Mouse (Mus musculus) liver, embryonic 12.5 days (tissue): ENCODE measurements around the gene Mocs3. TPM values are rescaled to one million over a fixed set of nuclear protein-coding genes. Genes with fewer than 3 reads are reported as not detected.

Experiments used
- ATAC-seq: fragments of 200-750 bp; cut with Nextera tagmentation; 2 replicates; pipeline ENCODE4 v1.8.0; 2017; ENCODE audit warnings: moderate number of reproducible peaks, mild to moderate bottlenecking, moderate library complexity
- H3K27ac ChIP-seq: fragments of 300-500 bp; sonication (generic); 2 replicates; pipeline ENCODE4 v1.5.1; 2016; ENCODE audit warnings: mild to moderate bottlenecking
- H3K27me3 ChIP-seq: fragments of 300-500 bp; sonication (generic); replicated peaks from 2 replicates; pipeline ENCODE4 v1.6.1; 2016; ENCODE audit warnings: mild to moderate bottlenecking, moderate library complexity
- H3K36me3 ChIP-seq: fragments of 300-500 bp; sonication (generic); 2 replicates; pipeline ENCODE4 v1.6.1; 2016; ENCODE audit warnings: mild to moderate bottlenecking, moderate library complexity
- H3K4me1 ChIP-seq: fragments of 300-500 bp; sonication (generic); 2 replicates; pipeline ENCODE4 v1.6.1; 2016
- H3K4me2 ChIP-seq: fragments of 300-500 bp; sonication (generic); 2 replicates; pipeline ENCODE4 v1.6.1; 2016; ENCODE audit warnings: mild to moderate bottlenecking, moderate library complexity
- H3K4me3 ChIP-seq: fragments of 300-500 bp; sonication (generic); 2 replicates; pipeline ENCODE4 v1.5.1; 2016; ENCODE audit warnings: mild to moderate bottlenecking, moderate library complexity
- H3K9ac ChIP-seq: fragments of 300-500 bp; sonication (generic); 2 replicates; pipeline ENCODE4 v1.6.1; 2016; ENCODE audit warnings: mild to moderate bottlenecking, moderate library complexity
- H3K9me3 ChIP-seq: fragments of 300-500 bp; sonication (generic); replicated peaks from 2 replicates; pipeline ENCODE4 v1.6.1; 2016; ENCODE audit warnings: mild to moderate bottlenecking, moderate library complexity
- WGBS: fragments of 180-500 bp; shearing (Covaris S2); methylation state at CpG from one replicate; pipeline ENCODE4 v1.1.7; 2016; ENCODE audit not compliant: insufficient replicate concordance; 5-methylcytosine and 5-hydroxymethylcytosine counted together
- polyA plus RNA-seq: library from polyadenylated mRNA; unstranded; fragments of >200 nt; fragmentation: Nextera tagmentation; extraction: Ambion mirVana; gene quantifications from 2 replicates; pipeline ENCODE4 v1.2.1, GENCODE M21; 2016

Mocs3 gene
- polyA plus RNA-seq, 1 experiment from 2014 or later, result 8.9 TPM

DNA sequence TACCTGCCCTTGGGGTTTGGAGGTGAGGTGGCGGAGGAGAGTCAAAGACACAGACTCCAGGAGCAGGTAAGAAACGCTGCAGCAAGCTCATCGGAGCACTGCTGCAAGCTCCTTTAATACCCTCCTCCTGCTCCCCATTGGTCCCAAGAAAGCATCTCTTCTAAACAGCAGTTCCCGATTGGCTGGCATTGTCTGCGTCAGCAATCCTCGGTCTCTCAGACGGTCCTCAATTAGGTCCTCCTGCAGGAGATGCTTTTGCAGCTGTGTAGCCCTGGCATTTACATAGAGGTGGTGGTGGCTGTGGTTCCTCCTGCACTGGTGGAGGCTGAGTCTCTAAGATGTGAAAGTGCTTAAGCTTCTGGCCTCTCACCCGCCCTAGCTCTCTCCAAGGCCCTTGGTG, 15.1 kb downstream of the Mocs3 start:
- H3K4me1 ChIP-seq, result no peaks in the 10 kb centered on the region
- no peak overlapping the region for H3K4me2 ChIP-seq
- WGBS, result 36% methylated on average over 8 of the region's 8 CpGs
- no peaks in the 10 kb centered on the region for H3K9me3 ChIP-seq
- ATAC-seq, result no peak
- H3K27ac ChIP-seq, result no peak overlapping the region
- no peak overlapping the region for H3K9ac ChIP-seq
- H3K4me3 ChIP-seq, result no peak overlapping the region
- peaks cover 25% of the 10 kb centered on the region for H3K27me3 ChIP-seq
- no peaks in the 10 kb centered on the region for H3K36me3 ChIP-seq

DNA sequence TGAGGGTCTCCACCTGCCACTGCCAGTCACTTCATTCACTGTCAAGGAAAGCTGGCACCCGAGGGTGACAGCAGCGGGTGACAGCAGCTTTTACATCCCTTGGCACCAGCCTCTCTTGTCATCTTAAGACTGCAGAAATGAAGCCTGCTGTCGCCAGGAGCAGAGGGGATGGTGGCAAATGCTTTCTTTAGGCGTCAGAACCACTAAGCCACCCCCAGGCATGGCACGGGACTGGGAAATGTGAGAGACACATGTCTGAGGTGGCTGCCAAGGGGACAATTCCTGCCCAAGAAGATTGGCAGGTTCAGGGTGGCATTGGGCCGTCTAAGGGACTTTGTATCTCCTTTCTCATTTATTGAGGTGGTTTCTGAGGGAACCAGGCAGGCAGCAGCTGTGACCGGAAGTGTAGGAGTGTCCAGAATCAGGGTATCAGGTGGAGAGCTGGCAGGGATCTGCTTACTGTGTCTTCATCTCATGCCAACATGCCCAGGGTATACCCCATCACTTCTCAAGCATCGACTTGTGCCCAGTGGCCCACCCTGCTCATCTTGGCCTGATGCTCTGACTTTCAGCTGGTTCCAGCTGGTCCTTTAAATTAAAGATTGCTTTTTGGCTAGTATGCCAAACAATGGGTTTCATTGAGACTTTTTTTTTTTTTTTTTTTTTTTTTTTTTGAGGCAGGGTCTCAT, 17.9 kb downstream of the Mocs3 start:
- no peak for ATAC-seq
- Histone ChIP-seq H3K9ac (no peak overlapping the region), H3K4me2 (no peak overlapping the region), H3K36me3 (no peaks in the 10 kb centered on the region), H3K4me1 (no peaks in the 10 kb centered on the region), H3K4me3 (no peak overlapping the region), H3K9me3 (no peaks in the 10 kb centered on the region), H3K27ac (no peak overlapping the region), H3K27me3 (peaks cover 51% of the 10 kb centered on the region)
- WGBS, result 56% methylated on average over 8 of the region's 8 CpGs

DNA sequence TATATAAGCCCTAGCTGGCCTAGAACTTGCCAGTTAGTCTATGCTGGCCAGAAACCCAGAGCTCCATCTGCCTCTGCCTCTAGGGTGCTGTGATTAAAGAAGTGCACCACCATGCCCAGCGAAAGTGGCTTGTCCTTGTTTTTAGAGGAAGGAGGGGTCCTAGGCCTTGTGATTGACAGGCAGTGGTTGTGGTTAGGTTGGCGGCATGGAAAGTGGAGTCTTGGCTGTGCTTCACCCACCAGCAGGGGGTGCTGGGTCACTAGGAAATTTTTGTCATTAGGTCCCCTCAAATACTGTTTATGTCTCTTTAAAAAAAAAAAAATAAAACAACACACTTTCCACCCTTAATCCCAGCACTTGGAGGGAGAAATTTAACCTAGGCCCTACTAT, 18.4 kb downstream of the Mocs3 start:
- Histone ChIP-seq H3K4me1 (no peaks in the 10 kb centered on the region), H3K4me2 (no peak overlapping the region), H3K9me3 (no peaks in the 10 kb centered on the region), H3K27ac (no peak overlapping the region), H3K4me3 (no peak overlapping the region), H3K27me3 (peaks cover 54% of the 10 kb centered on the region), H3K9ac (no peak overlapping the region), H3K36me3 (no peaks in the 10 kb centered on the region)
- WGBS, result 11% methylated on average over 2 of the region's 2 CpGs
- no peak for ATAC-seq

DNA sequence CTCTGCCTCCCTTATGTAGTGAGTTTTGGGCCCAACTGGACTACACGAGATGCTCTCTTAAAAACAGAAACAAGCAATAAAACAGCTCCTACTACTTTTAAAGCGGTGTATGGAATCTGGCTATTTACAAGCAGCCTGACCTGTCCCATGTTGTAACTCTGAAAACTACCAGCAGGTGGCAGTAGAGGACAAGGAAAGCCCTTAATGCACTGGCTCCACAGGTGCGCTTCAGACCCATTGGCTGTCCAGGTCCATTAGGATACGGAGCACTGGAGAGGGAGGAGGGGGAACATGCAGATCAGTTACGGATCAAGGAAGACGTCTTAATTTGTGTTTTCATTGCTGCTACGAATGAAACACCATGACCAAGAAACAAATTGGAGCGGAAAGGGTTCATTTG, 19.8 kb downstream of the Mocs3 start:
- Histone ChIP-seq H3K27me3 (peaks cover 62% of the 10 kb centered on the region), H3K36me3 (no peaks in the 10 kb centered on the region), H3K4me3 (no peak overlapping the region), H3K9me3 (no peaks in the 10 kb centered on the region), H3K4me1 (no peaks in the 10 kb centered on the region), H3K4me2 (no peak overlapping the region), H3K9ac (no peak overlapping the region), H3K27ac (no peak overlapping the region)
- ATAC-seq, result peak; percentile 44; the same call in 1 of the 2 replicates
- WGBS, result 13% methylated on average over 8 of the region's 8 CpGs

DNA sequence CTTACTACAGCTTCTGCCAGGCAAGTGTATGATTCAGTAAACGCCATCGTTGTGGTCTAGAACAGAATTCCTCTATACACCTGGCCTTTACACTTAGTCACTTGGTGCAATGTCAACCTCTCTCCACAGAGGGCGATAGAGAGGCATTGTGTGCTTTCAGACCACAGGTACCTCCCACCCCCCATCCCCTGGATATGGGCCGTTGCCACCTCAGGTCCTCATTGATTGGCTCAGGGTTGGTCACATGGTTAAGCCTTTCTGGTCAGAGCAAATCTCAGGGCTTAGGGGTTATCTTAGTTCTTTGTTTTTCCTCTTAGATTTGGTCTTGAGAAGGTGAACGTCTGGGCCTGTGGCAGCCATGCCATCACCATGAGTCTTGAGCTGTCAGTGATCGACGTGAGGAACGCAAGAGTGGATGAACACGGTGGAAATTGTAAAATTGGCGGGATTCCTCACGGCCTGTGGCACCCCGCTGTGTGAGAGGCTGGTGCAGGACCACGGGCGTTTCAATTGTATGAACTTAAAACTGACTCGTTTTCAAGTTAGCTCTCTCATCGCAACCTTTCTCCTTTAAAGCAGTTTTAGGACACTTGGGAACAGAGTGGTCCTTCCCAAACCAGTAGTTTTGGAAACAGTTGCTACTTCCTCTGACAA, 22.3 kb downstream of the Mocs3 start:
- H3K27ac ChIP-seq, result no peak overlapping the region
- no peaks in the 10 kb centered on the region for H3K9me3 ChIP-seq
- H3K4me3 ChIP-seq, result no peak overlapping the region
- peaks cover 56% of the 10 kb centered on the region for H3K27me3 ChIP-seq
- 11% methylated on average over 16 of the region's 16 CpGs for WGBS
- H3K4me2 ChIP-seq, result no peak overlapping the region
- H3K4me1 ChIP-seq, result no peaks in the 10 kb centered on the region
- H3K36me3 ChIP-seq, result no peaks in the 10 kb centered on the region
- no peak overlapping the region for H3K9ac ChIP-seq
- no peak for ATAC-seq

DNA sequence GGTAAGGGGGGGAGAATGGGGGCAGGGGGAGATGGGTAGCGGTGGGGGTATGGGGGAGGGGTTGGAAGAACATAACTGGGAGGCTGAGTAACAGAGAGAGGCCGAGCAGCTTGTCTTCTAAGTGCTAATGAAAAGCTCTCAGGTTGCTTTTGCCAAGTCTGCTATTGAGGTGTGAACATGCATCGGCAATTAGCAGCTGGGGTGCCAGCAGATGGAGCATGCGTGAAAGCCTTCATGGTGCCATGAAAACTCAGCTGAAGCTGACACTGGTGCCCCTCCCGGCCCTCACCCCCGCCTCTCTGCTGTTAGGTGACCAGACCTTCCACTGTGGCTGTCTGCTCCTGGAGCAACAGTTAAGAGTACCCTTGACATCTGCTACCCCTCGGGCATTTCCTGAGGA, 23.4 kb downstream of the Mocs3 start:
- Histone ChIP-seq H3K4me2 (no peak overlapping the region), H3K4me3 (no peak overlapping the region), H3K27ac (no peak overlapping the region), H3K36me3 (no peaks in the 10 kb centered on the region), H3K9me3 (no peaks in the 10 kb centered on the region), H3K9ac (no peak overlapping the region), H3K27me3 (peaks cover 57% of the 10 kb centered on the region), H3K4me1 (no peaks in the 10 kb centered on the region)
- WGBS, result 11% methylated on average over 7 of the region's 7 CpGs
- no peak for ATAC-seq

DNA sequence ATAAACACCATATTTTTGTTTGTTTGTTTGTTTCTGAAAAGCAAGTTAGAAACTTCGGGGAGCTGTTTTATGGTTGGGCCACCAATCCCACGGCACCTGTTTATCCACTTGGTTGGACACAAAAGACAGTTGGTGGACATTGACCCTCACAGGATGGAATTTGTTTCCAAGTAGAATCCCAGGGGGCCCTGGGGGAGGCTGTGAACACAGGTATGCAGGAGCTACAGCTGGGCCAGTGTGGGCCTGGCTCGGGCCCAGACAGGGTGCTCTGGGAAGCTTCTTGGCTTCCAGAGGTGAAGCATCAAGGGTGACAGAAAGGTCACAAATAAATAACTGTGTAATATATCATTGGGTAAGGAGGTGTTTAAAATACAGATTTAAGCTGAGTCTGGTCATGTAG, 26.1 kb downstream of the Mocs3 start:
- H3K4me3 ChIP-seq, result no peak overlapping the region
- H3K36me3 ChIP-seq, result no peaks in the 10 kb centered on the region
- H3K27ac ChIP-seq, result no peak overlapping the region
- WGBS, result 69% methylated on average over 3 of the region's 3 CpGs
- peaks cover 63% of the 10 kb centered on the region for H3K27me3 ChIP-seq
- H3K4me1 ChIP-seq, result no peaks in the 10 kb centered on the region
- no peaks in the 10 kb centered on the region for H3K9me3 ChIP-seq
- H3K4me2 ChIP-seq, result no peak overlapping the region
- no peak for ATAC-seq
- H3K9ac ChIP-seq, result no peak overlapping the region

DNA sequence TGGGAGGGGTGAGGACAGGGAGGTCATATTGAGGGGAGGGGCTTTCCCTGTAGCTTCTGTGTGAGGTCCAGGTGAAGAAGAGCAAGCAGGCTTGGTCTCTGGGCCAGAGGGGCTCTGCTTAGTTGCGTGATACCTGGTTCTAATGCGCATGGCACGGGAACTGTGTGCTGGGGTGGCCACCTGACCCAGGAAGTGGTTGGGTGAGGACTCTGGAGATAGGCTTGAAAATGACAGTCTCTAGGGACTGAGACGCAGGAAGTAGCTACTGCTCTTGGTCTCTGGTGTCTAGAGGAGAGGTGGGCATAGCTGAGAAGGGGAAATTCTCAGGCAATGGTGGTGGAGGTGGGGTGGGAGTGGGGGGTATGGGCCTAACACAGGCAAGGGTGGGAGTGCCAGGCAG, 26.8 kb downstream of the Mocs3 start:
- Histone ChIP-seq H3K36me3 (no peaks in the 10 kb centered on the region), H3K9ac (no peak overlapping the region), H3K9me3 (no peaks in the 10 kb centered on the region), H3K4me2 (no peak overlapping the region), H3K27me3 (peaks cover 63% of the 10 kb centered on the region), H3K4me3 (no peak overlapping the region), H3K27ac (no peak overlapping the region), H3K4me1 (no peaks in the 10 kb centered on the region)
- WGBS, result 44% methylated on average over 4 of the region's 4 CpGs
- no peak for ATAC-seq

DNA sequence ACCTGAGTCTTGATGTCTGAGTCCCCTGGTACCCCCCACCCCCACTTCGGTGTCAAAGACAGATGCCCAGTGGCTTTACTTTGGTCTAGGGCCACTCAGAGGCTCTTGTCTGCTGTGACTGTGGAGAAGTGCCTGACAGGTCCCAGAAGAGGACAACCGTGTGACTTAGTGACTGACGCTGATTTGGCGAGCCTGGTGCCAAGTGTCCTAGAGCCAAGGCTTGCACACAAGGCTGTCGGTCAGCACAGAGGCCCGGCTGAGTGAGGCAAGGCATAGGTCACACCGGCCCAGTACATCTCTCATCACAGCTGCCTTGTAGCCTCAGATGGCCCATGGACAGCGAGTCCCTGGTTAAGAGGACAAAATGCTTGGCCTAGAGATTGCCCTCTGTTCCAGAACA, 28.6 kb downstream of the Mocs3 start:
- no peak overlapping the region for H3K4me2 ChIP-seq
- 74% methylated on average over 8 of the region's 8 CpGs for WGBS
- H3K36me3 ChIP-seq, result no peaks in the 10 kb centered on the region
- H3K27ac ChIP-seq, result no peak overlapping the region
- H3K27me3 ChIP-seq, result peaks cover 63% of the 10 kb centered on the region
- H3K4me3 ChIP-seq, result no peak overlapping the region
- no peak for ATAC-seq
- no peaks in the 10 kb centered on the region for H3K4me1 ChIP-seq
- no peaks in the 10 kb centered on the region for H3K9me3 ChIP-seq
- no peak overlapping the region for H3K9ac ChIP-seq

DNA sequence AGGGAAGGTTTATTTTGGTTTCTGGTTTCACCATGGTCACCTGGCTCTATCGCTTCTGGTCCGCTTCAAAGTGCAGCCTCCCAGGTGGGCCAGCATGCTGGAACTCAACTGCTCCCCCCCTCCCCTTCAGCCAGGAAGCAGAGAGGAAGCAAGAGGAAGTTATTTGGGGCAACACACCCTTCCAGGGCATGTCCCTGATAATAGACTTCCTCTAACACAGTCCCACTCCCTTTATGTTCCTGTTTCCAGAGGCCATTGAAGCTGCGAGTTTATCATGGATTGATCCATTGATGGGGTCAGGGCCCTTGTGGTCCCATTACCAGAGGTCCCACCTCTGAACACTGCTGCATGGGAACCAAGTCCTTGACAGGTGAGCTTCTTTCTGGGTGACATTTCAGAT, 29.7 kb downstream of the Mocs3 start:
- H3K9ac ChIP-seq, result no peak overlapping the region
- 39% methylated on average over 3 of the region's 3 CpGs for WGBS
- H3K4me2 ChIP-seq, result no peak overlapping the region
- H3K9me3 ChIP-seq, result no peaks in the 10 kb centered on the region
- H3K4me1 ChIP-seq, result no peaks in the 10 kb centered on the region
- no peak for ATAC-seq
- H3K27me3 ChIP-seq, result peaks cover 58% of the 10 kb centered on the region
- no peak overlapping the region for H3K27ac ChIP-seq
- no peaks in the 10 kb centered on the region for H3K36me3 ChIP-seq
- no peak overlapping the region for H3K4me3 ChIP-seq

DNA sequence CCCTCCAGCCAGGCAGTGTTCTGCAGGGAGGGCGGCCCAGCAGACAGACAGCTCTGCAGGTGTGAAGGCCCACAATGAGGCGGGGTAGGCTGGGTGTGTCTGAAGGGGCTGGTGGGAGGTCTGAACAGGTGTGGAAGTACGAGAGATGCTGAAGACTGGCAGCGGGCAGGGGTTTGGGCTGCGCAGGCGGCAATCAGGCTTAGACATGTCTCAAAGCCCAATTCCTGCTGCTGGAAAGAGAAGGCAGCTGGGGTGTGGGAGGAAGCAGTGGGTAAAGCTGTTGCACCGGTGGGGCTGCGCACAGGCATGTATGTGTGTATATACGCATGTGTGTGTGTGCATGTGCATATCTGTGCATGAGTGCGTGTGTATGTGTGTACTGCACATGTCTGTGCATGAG, 30.5 kb downstream of the Mocs3 start:
- Histone ChIP-seq H3K27ac (no peak overlapping the region), H3K9me3 (no peaks in the 10 kb centered on the region), H3K4me2 (no peak overlapping the region), H3K4me3 (no peak overlapping the region), H3K4me1 (no peaks in the 10 kb centered on the region), H3K27me3 (peaks cover 54% of the 10 kb centered on the region), H3K36me3 (no peaks in the 10 kb centered on the region), H3K9ac (no peak overlapping the region)
- ATAC-seq, result no peak
- WGBS, result 72% methylated on average over 10 of the region's 10 CpGs

DNA sequence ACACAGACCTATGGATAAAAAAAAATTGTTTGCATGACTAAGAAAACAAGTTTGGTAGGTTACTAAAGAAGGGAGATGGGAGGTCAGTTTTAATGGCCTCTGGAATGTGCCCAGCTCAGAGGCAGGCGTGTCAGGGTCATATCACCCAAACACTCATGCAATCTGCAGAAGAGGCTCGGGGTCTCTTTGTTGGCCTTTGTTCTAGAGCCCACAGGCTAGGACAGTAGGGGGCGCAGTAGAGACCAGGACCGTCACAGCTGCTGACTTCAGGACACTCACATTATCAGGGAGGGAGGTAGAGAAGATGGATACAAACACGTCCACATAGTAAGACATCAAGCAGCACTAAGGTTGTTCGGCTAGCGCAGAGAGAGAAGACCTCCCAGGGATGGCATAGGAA, 37.6 kb downstream of the Mocs3 start:
- 17% methylated on average over 7 of the region's 7 CpGs for WGBS
- Histone ChIP-seq H3K9me3 (no peaks in the 10 kb centered on the region), H3K36me3 (no peaks in the 10 kb centered on the region), H3K27ac (no peak overlapping the region), H3K27me3 (peaks cover 73% of the 10 kb centered on the region), H3K4me1 (peaks cover 2% of the 10 kb centered on the region; the same call in 1 of the 2 replicates), H3K9ac (no peak overlapping the region), H3K4me3 (no peak overlapping the region), H3K4me2 (peak overlapping the region; percentile 11; the same call in 1 of the 2 replicates)
- no peak for ATAC-seq
